Mouse (Mus musculus): Measurements from ENCODE around the gene Ubxn11. TPM values are rescaled to one million over a fixed set of nuclear protein-coding genes. Genes with fewer than 3 reads are reported as not detected.
A peak's percentile ranks its signal among the peaks of the same experiment; 100 is the strongest.

The Ubxn11 gene
- total and polyA plus RNA-seq, 3 experiments: 5.4 to 11.9 TPM; not detected in 1

DNA sequence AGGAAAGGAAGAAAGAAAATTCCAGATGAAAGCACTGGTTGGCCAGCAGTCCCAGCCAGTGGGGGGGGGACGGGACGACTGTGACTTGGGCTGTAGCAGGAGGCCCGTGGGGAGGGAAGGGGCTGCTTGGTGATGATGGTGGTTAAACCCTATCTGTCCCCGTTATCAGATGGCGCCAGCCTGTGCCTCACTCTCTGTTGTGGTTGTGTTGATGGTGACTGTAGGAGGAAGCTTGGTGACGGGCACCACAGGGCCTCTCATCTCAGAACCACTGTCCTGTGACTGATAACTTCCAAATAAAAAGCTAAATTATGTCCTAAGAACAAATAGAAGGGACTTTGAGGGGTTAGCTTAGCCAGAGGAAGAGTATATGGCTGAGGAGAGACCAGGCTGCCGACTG, 3.7 kb downstream of the Ubxn11 start (continued):
- no peak for TF ChIP-seq UBTF (IDR thresholded peaks at IDR 0.05; ENCODE audit: borderline replicate concordance, insufficient read depth, low read depth, low read length)
- TF ChIP-seq ETS1 (IDR thresholded peaks at IDR 0.05; ENCODE audit: low read depth, low read length): peak; percentile 77
- TF ChIP-seq KAT2A (conservative IDR thresholded peaks at IDR 0.05; ENCODE audit: low read depth, low read length): no peak
- no peak for TF ChIP-seq CTCF (IDR thresholded peaks at IDR 0.05 in 2 of 3, conservative IDR thresholded peaks at IDR 0.05 in 1 of 3; ENCODE audit: control insufficient read depth in 1 of 3, insufficient read depth in 1 of 3, low read depth in 2 of 3, low read length in 3 of 3, poor library complexity in 1 of 3, severe bottlenecking in 1 of 3)
- TF ChIP-seq USF2 (IDR thresholded peaks at IDR 0.05; ENCODE audit: borderline replicate concordance in 1 of 2, insufficient read depth in 1 of 2, low read depth in 1 of 2, low read length in 2 of 2): no peak
- no peak for TF ChIP-seq E2F4 (IDR thresholded peaks at IDR 0.05; ENCODE audit: borderline replicate concordance, low read depth, low read length)
- no peak for TF ChIP-seq ZMIZ1 (IDR thresholded peaks at IDR 0.05; ENCODE audit: low read depth, low read length)
- TF ChIP-seq ZC3H11A (IDR thresholded peaks at IDR 0.05; ENCODE audit: low read depth, low read length): no peak
- no peak for TF ChIP-seq ZKSCAN1 (IDR thresholded peaks at IDR 0.05; ENCODE audit: low read depth, low read length)

DNA sequence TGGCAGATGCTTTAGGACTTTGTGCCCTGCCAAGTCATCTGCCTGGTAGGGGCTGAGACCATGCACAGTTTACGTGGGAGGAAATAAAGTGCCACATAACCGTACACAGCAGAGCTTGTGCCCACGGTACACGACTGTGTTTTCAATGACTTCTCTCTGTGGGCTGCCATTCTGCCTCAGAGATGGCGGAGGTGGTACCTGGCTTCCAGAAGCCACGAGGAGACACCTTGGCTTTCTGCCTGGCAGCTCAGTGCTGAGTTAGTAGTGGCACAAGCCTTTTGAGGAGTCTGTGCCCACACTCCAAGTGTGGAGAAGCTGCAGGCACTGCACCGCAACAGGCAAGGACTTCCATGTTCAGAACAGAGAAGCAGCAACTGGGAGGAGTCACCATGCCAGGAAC, 5.4 kb downstream of the Ubxn11 start:
- no peak for DNase-seq (ENCODE audit: low read depth, low spot score)
- Histone ChIP-seq H3K9ac (ENCODE audit: control insufficient read depth, low read depth, low read length, poor library complexity, severe bottlenecking) (no peak overlapping the region), H3K36me3 (ENCODE audit: control insufficient read depth in 1 of 2, insufficient read depth in 2 of 2, low read length in 2 of 2) (peaks cover 0 to 27% of the 10 kb centered on the region in 2 experiments; a peak in 2 of 4 replicates), H3K4me1 (ENCODE audit: control insufficient read depth in 1 of 2, insufficient read depth in 2 of 2, low read length in 2 of 2) (peaks cover 18 to 45% of the 10 kb centered on the region in 2 experiments), H3K9me3 (replicated peaks; ENCODE audit: insufficient read depth, low read length) (no peaks in the 10 kb centered on the region), H3K79me2 (ENCODE audit: control insufficient read depth, insufficient read depth, low read length, poor library complexity) (no peaks in the 10 kb centered on the region), H3K27me3 (ENCODE audit: control insufficient read depth in 1 of 2, insufficient read depth in 2 of 2, low read length in 2 of 2) (no peaks in the 10 kb centered on the region), H3K27ac (ENCODE audit: control insufficient read depth, low read depth, low read length) (no peak overlapping the region), H3K4me3 (ENCODE audit: control insufficient read depth in 1 of 2, insufficient read depth in 1 of 2, low read depth in 2 of 2, low read length in 2 of 2) (no peak overlapping the region)
- TF ChIP-seq SMC3 (IDR thresholded peaks at IDR 0.05; ENCODE audit: low read depth, low read length) (no peak), E2F4 (IDR thresholded peaks at IDR 0.05; ENCODE audit: borderline replicate concordance, low read depth, low read length) (no peak), MAX (IDR thresholded peaks at IDR 0.05; ENCODE audit: low read length) (no peak), GABPA (IDR thresholded peaks at IDR 0.05; ENCODE audit: low read depth, low read length) (no peak), RAD21 (IDR thresholded peaks at IDR 0.05; ENCODE audit: low read depth, low read length) (no peak), CHD2 (IDR thresholded peaks at IDR 0.05; ENCODE audit: low read length) (no peak), SIN3A (IDR thresholded peaks at IDR 0.05; ENCODE audit: low read length) (no peak), MYC (IDR thresholded peaks at IDR 0.05; ENCODE audit: low read depth, low read length) (no peak), HCFC1 (IDR thresholded peaks at IDR 0.05; ENCODE audit: low read depth, low read length) (no peak), CHD1 (IDR thresholded peaks at IDR 0.05; ENCODE audit: low read depth, low read length) (no peak), ZNF384 (IDR thresholded peaks at IDR 0.05; ENCODE audit: low read depth, low read length) (no peak), GATA1 (IDR thresholded peaks at IDR 0.05; ENCODE audit: low read depth, low read length) (no peak), ETS1 (IDR thresholded peaks at IDR 0.05; ENCODE audit: low read depth, low read length) (no peak), POLR2AphosphoS5 (IDR thresholded peaks at IDR 0.05; ENCODE audit: borderline replicate concordance, low read depth, low read length) (no peak), RCOR1 (IDR thresholded peaks at IDR 0.05; ENCODE audit: low read depth, low read length) (no peak)

Data from MEL (cell line).